Mouse (Mus musculus): ENCODE measurements around the gene Ddah1. TPM values are rescaled to one million over a fixed set of nuclear protein-coding genes. Genes with fewer than 3 reads are reported as not detected.

Gene Ddah1
- total and polyA plus RNA-seq, 2 experiments = 43.1 to 80.8 TPM

GRCm38 (mm10) chr3:145925506-145925905 lies 167.0 kb downstream of the Ddah1 start:
- Histone ChIP-seq H3K27me3 (ENCODE audit: control insufficient read depth, insufficient read depth, low read length) (no peaks in the 10 kb centered on the region), H3K79me2 (ENCODE audit: control insufficient read depth, insufficient read depth, low read length) (peaks cover 13% of the 10 kb centered on the region; the same call in 1 of the 2 replicates), H3K36me3 (ENCODE audit: control insufficient read depth, insufficient read depth, low read length) (peaks cover 2% of the 10 kb centered on the region; the same call in 1 of the 2 replicates), H3K4me3 (ENCODE audit: insufficient read depth, low read depth, low read length) (no peak overlapping the region), H3K9ac (ENCODE audit: low read depth, low read length) (no peak overlapping the region), H3K4me1 (ENCODE audit: control insufficient read depth, insufficient read depth, low read length) (peaks cover 7% of the 10 kb centered on the region), H3K27ac (replicated peaks; ENCODE audit: insufficient read depth, low read depth, low read length) (no peak overlapping the region)
- 29% methylated on average over 5 of the region's 5 CpGs for WGBS
- no peak for TF ChIP-seq POLR2A (IDR thresholded peaks at IDR 0.05; ENCODE audit: extremely low read depth, insufficient read depth, low read length)
- no peak for DNase-seq (ENCODE audit: extremely low read depth, low read depth, low spot score)

DNA sequence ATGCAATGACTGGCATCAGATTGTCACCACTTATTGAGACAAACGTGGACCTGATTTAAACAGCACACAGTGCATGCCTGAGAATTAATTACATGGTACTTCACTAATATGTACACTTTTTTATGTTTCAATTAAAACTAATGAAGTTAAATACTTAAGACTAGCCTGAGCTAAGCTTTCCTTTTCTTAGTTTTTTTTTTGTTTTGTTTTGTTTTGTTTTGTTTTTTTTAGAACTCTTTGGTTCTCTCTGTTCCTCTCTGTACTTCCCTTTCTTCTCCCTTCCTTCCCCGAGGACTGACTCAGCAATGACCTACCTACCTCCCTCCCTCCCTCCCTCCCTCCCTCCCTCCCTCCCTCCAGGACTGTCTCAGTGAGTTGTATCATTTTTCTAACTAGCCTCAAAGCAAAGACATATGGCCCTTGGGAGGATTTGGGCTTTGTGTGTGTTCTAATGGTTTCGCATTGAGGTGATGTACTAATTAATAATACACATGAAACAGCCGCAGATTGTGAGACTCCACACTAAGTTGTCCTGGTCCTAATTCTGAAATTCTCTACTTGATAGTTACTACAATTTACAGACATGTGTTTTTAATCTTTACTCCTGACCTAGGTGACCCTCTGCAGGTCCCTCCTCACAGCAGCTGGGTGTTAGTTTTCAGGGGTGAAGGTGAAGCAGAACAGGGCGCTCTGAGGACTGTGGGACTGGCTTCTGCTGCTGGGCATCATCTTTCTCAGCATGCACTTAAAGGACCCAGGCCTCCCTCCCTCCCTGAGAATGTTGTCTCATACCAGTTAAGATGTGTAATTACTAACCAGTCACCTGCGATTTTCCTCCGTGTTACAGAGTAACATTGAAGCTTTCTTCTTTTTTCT lies 171.3 kb downstream of the Ddah1 start:
- peaks cover 11% of the 10 kb centered on the region; the same call in 1 of the 2 replicates for H3K79me2 ChIP-seq (ENCODE audit: control insufficient read depth, insufficient read depth, low read length)
- 83% methylated on average over 7 of the region's 7 CpGs for WGBS
- peaks cover 18% of the 10 kb centered on the region for H3K36me3 ChIP-seq (ENCODE audit: control insufficient read depth, insufficient read depth, low read length)
- H3K27ac ChIP-seq (replicated peaks; ENCODE audit: insufficient read depth, low read depth, low read length) = no peak overlapping the region
- H3K9ac ChIP-seq (ENCODE audit: low read depth, low read length) = no peak overlapping the region
- DNase-seq (ENCODE audit: extremely low read depth, low read depth, low spot score) = no peak
- H3K4me3 ChIP-seq (ENCODE audit: insufficient read depth, low read depth, low read length) = no peak overlapping the region
- no peaks in the 10 kb centered on the region for H3K27me3 ChIP-seq (ENCODE audit: control insufficient read depth, insufficient read depth, low read length)
- peaks cover 7% of the 10 kb centered on the region for H3K4me1 ChIP-seq (ENCODE audit: control insufficient read depth, insufficient read depth, low read length)
- no peak for TF ChIP-seq CTCF (IDR thresholded peaks at IDR 0.05; ENCODE audit: low read depth, low read length)
- no peak for TF ChIP-seq POLR2A (IDR thresholded peaks at IDR 0.05; ENCODE audit: extremely low read depth, insufficient read depth, low read length)

DNA sequence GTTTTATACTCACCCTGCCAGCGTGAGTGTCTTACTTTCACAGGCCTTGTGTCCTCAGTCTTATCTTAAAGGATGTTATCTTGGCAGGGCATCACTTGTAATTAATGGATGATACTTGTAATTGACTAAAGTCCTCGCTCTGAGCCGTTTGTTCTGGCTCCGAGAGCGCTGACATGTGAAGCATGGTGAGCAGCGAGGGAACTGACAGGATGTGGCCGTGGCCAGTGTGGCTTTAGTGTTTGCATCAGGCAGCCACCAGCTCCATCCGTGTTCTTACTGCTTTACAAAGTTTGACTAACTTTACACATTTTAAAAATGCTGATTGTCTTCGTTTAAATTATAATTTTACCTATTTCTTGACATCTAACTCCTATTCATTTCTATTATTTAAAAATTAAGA lies 175.4 kb downstream of the Ddah1 start:
- Histone ChIP-seq H3K4me1 (ENCODE audit: control insufficient read depth, insufficient read depth, low read length) (peaks cover 3% of the 10 kb centered on the region), H3K27ac (replicated peaks; ENCODE audit: insufficient read depth, low read depth, low read length) (no peak overlapping the region), H3K4me3 (ENCODE audit: insufficient read depth, low read depth, low read length) (no peak overlapping the region), H3K79me2 (ENCODE audit: control insufficient read depth, insufficient read depth, low read length) (peaks cover 9% of the 10 kb centered on the region; the same call in 1 of the 2 replicates), H3K36me3 (ENCODE audit: control insufficient read depth, insufficient read depth, low read length) (peaks cover 18% of the 10 kb centered on the region), H3K27me3 (ENCODE audit: control insufficient read depth, insufficient read depth, low read length) (no peaks in the 10 kb centered on the region), H3K9ac (ENCODE audit: low read depth, low read length) (no peak overlapping the region)
- TF ChIP-seq POLR2A (IDR thresholded peaks at IDR 0.05; ENCODE audit: extremely low read depth, insufficient read depth, low read length) = no peak
- no peak for TF ChIP-seq CTCF (IDR thresholded peaks at IDR 0.05; ENCODE audit: low read depth, low read length)
- WGBS = 79% methylated on average over 9 of the region's 9 CpGs
- DNase-seq (ENCODE audit: extremely low read depth, low read depth, low spot score) = no peak

GRCm38 (mm10) chr3:145937505-145938404 lies 179.3 kb downstream of the Ddah1 start, which contains the start of gene 2410004B18Rik:
Gene 2410004B18Rik (plus strand): TSS chr3:145938014.
- H3K9ac ChIP-seq (ENCODE audit: low read depth, low read length) = peak within 1 kb of the TSS; percentile 99
- 1% methylated on average over 70 of the region's 70 CpGs for WGBS
- DNase-seq (ENCODE audit: extremely low read depth, low read depth, low spot score) = peak; percentile 71
- H3K36me3 ChIP-seq (ENCODE audit: control insufficient read depth, insufficient read depth, low read length) = peaks cover 16% of the 10 kb centered on the region
- peaks cover 16% of the 10 kb centered on the region; the same call in 1 of the 2 replicates for H3K79me2 ChIP-seq (ENCODE audit: control insufficient read depth, insufficient read depth, low read length)
- peak within 1 kb of the TSS; percentile 73 for H3K27ac ChIP-seq (replicated peaks; ENCODE audit: insufficient read depth, low read depth, low read length)
- H3K4me1 ChIP-seq (ENCODE audit: control insufficient read depth, insufficient read depth, low read length) = peaks cover 16% of the 10 kb centered on the region
- H3K4me3 ChIP-seq (ENCODE audit: insufficient read depth, low read depth, low read length) = peak within 1 kb of the TSS; percentile 99
- TF ChIP-seq POLR2A (IDR thresholded peaks at IDR 0.05; ENCODE audit: extremely low read depth, insufficient read depth, low read length) (peak; percentile 87), CTCF (IDR thresholded peaks at IDR 0.05; ENCODE audit: low read depth, low read length) (peak; percentile 91)
- no peaks in the 10 kb centered on the region for H3K27me3 ChIP-seq (ENCODE audit: control insufficient read depth, insufficient read depth, low read length)

DNA sequence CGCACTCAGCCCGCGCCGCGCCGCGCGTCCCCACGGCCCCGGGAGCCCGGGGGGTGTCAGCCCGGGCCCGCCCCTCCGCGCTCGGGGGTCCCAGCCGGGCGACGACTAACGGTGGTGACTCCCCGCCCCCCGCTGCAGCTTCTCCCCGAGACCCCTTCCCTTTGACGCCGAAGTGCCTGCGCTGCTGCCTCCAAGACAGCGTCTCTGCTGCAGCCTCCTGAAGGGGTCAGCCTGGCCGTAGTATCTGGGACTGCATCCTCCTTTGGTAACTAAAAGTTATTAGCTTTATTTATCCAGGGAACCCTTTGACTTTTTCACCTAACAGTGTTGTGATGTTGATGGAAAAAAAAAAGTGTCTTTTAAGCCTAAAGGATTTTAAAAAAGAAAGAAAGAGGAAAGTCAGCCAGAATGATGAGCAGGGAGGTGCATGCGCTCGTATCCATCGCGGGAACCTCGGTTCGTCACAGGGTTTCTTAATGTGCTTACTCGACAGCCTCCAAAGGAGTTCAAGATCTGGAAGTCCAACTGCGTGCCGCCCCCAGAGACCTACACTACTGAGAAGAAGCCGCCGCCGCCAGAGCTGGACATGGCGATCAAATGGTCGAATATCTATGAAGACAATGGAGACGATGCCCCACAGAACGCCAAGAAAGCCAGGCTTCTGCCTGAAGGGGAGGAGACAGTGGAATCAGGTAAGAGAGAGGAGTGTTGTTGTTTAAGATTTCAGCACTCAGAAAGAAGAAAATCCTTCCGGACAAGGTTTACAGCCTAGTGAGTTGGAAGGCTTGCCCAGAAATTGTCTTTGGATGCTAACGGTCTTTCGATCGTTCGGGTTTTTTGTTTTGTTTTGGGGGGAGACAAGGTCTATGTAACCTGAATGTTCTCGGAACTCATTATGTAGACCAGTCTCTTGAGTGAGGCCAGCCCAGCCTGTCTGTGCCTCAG lies 180.2 kb downstream of the Ddah1 start:
- no peak for DNase-seq (ENCODE audit: extremely low read depth, low read depth, low spot score)
- H3K4me1 ChIP-seq (ENCODE audit: control insufficient read depth, insufficient read depth, low read length) = peaks cover 16% of the 10 kb centered on the region
- H3K4me3 ChIP-seq (ENCODE audit: insufficient read depth, low read depth, low read length) = peak overlapping the region; percentile 99
- H3K79me2 ChIP-seq (ENCODE audit: control insufficient read depth, insufficient read depth, low read length) = peaks cover 16% of the 10 kb centered on the region; the same call in 1 of the 2 replicates
- H3K36me3 ChIP-seq (ENCODE audit: control insufficient read depth, insufficient read depth, low read length) = peaks cover 16% of the 10 kb centered on the region
- TF ChIP-seq POLR2A (IDR thresholded peaks at IDR 0.05; ENCODE audit: extremely low read depth, insufficient read depth, low read length) (no peak), CTCF (IDR thresholded peaks at IDR 0.05; ENCODE audit: low read depth, low read length) (0 out of 2 replicates have a peak, but pooled peaks have one; percentile 12)
- 16% methylated on average over 50 of the region's 50 CpGs for WGBS
- H3K9ac ChIP-seq (ENCODE audit: low read depth, low read length) = peak overlapping the region; percentile 99
- no peaks in the 10 kb centered on the region for H3K27me3 ChIP-seq (ENCODE audit: control insufficient read depth, insufficient read depth, low read length)
- H3K27ac ChIP-seq (replicated peaks; ENCODE audit: insufficient read depth, low read depth, low read length) = no peak overlapping the region
